Comparison of ENCODE assay signal across 8 mouse cellular contexts in genomic region chr1:58156747-58157146, GRCm38 (mm10). TPM values are rescaled to one million over a fixed set of nuclear protein-coding genes. Genes with fewer than 3 reads are reported as not detected.
A peak's percentile ranks its signal among the peaks of the same experiment; 100 is the strongest.
DNase-seq lines count a peak whose midpoint lies in the region; ATAC-seq and TF ChIP-seq lines count a peak whose summit lies in the region.

No protein-coding gene starts in this region.

- H3K4me3 ChIP-seq in heart, adult 2 months = no peak overlapping the region
- H3K4me3 ChIP-seq in heart, embryonic 10.5 days = no peak overlapping the region

- H3K9ac ChIP-seq in heart, adult 2 months (ENCODE audit: low read depth, low read length) = no peak overlapping the region

- no peak for TF ChIP-seq EP300 in heart, adult 2 months (IDR thresholded peaks at IDR 0.05; ENCODE audit: insufficient read depth, low read depth, low read length)

- TF ChIP-seq POLR2A in heart, adult 2 months (IDR thresholded peaks at IDR 0.05; ENCODE audit: insufficient read depth, low read depth, low read length) = no peak

- H3K36me3 ChIP-seq in heart, adult 2 months (ENCODE audit: control insufficient read depth, insufficient read depth, low read length) = no peaks in the 10 kb centered on the region
- no peaks in the 10 kb centered on the region for H3K36me3 ChIP-seq in heart, embryonic 10.5 days

- no peaks in the 10 kb centered on the region for H3K9me3 ChIP-seq in heart, embryonic 10.5 days

- ATAC-seq in erythroid progenitor cell, adult 5-6 weeks (replicated peaks; ENCODE audit: low FRiP score, poor library complexity, severe bottlenecking) = no peak

- no peaks in the 10 kb centered on the region for H3K4me1 ChIP-seq in heart, adult 2 months (ENCODE audit: control insufficient read depth, insufficient read depth, low read length)
- no peaks in the 10 kb centered on the region for H3K4me1 ChIP-seq in heart, embryonic 10.5 days

- intact Hi-C loops in heart, adult 2 months (cut with DNase I) = loop anchor here (1.0 kb wide), 2 partner anchors 115 to 140 kb away; no protein-coding TSS in a partner anchor

- DNase-seq in heart, adult 2 months = peak in 1 of 2 experiments; percentile 43
- DNase-seq in heart, embryonic 10.5 days (ENCODE audit: low spot score) = no peak
- peak; percentile 44 for DNase-seq in A20 (ENCODE audit: low read depth, low spot score)
- peak; percentile 37 to 53 for DNase-seq in adrenal gland, adult 18-20 months (ENCODE audit: low spot score in 2 of 2)
- peak; percentile 10 to 18 for DNase-seq in gastrocnemius, adult 8-10 months (ENCODE audit: low spot score in 2 of 2)
- peak; percentile 7 for DNase-seq in layer of hippocampus, adult 9-11 months
- DNase-seq in natural killer cell, adult 2 months (ENCODE audit: low spot score in 2 of 2) = peak; percentile 20 to 47

- H3K27me3 ChIP-seq in heart, adult 2 months (ENCODE audit: control insufficient read depth, insufficient read depth, low read length) = no peaks in the 10 kb centered on the region
- peaks cover 6% of the 10 kb centered on the region; the same call in 1 of the 2 replicates for H3K27me3 ChIP-seq in heart, embryonic 10.5 days (ENCODE audit: insufficient read depth, poor library complexity, severe bottlenecking)

- 50% methylated on average over 5 of the region's 5 CpGs for WGBS in heart, adult 2 months
- WGBS in heart, embryonic 10.5 days = 46% methylated on average over 5 of the region's 5 CpGs

- no peak overlapping the region for H3K27ac ChIP-seq in heart, adult 2 months
- no peak overlapping the region for H3K27ac ChIP-seq in heart, embryonic 10.5 days

- TF ChIP-seq CTCF in heart, adult 2 months (IDR thresholded peaks at IDR 0.05) = peak; percentile 75

- H3K79me2 ChIP-seq in heart, adult 2 months (replicated peaks; ENCODE audit: control insufficient read depth, insufficient read depth, low read length) = no peaks in the 10 kb centered on the region

RNA-seq across cellular contexts. Expression of gene Aox3, which starts 43.8 kb away (rescaled TPM):
- total RNA-seq in heart, adult 2 months (2021) = 1 to 10 TPM; 1.2 to 2.0 TPM
- 0.50 and 1.2 TPM in 2 replicates for polyA plus RNA-seq in heart, adult 2 months (2012; rRNA removed)
- 0.04 TPM in 1 of 2 replicates, not detected in the other for polyA plus RNA-seq in heart, embryonic 10.5 days (2016; fragmentation: Nextera tagmentation; extraction: Ambion mirVana)
- 1 to 10 TPM; 6.4 to 7.1 TPM for total RNA-seq in adrenal gland, adult 18-20 months (2021)
- total RNA-seq in gastrocnemius, adult 8-10 months (2022) = 1 to 10 TPM in 2 of 4 experiments, under 1 TPM in 2; 0.73 to 2.0 (median 1.4) TPM
- total RNA-seq in erythroid progenitor cell, adult 5-6 weeks (2015; ENCODE audit: low replicate concordance) = not detected in 2 replicates
- not detected in 2 replicates for total RNA-seq in erythroid progenitor cell, adult 5-6 weeks (2017; ENCODE audit: low replicate concordance)

RNA-seq across cellular contexts. Expression of gene Aox4, which starts 53.5 kb away (rescaled TPM):
- not detected for total RNA-seq in heart, adult 2 months (2021)
- polyA plus RNA-seq in heart, adult 2 months (2012; rRNA removed) = not detected in 2 replicates
- 1.1 and 2.7 TPM in 2 replicates for polyA plus RNA-seq in heart, embryonic 10.5 days (2016; fragmentation: Nextera tagmentation; extraction: Ambion mirVana)
- total RNA-seq in adrenal gland, adult 18-20 months (2021) = not detected
- total RNA-seq in gastrocnemius, adult 8-10 months (2022) = not detected
- not detected in 2 replicates for total RNA-seq in erythroid progenitor cell, adult 5-6 weeks (2015; ENCODE audit: low replicate concordance)
- total RNA-seq in erythroid progenitor cell, adult 5-6 weeks (2017; ENCODE audit: low replicate concordance) = 0.53 TPM in 1 of 2 replicates, not detected in the other
